Mouse (Mus musculus): Measurements from ENCODE around the gene Mospd3.

- TF ChIP-seq CTCF (IDR thresholded peaks at IDR 0.05; ENCODE audit: extremely low read depth, insufficient read length, insufficient replicate concordance, low read depth, low read length), result no peak
- no peak for TF ChIP-seq POLR2A (IDR thresholded peaks at IDR 0.05; ENCODE audit: low read depth, low read length)
Measured at GRCm38 (mm10) chr5:137631591-137631990, 30.7 kb upstream of the Mospd3 start.

All from small intestine, adult 2 months (tissue).